Mouse (Mus musculus) kidney, adult 2 months (tissue): ENCODE data around the gene Raly.

Source experiments
- CTCF ChIP-seq: fragments of 200-500 bp; conservative IDR thresholded peaks from 2 replicates; pipeline ENCODE4 v1.5.1; 2011; ENCODE audit warnings: low read depth, mild to moderate bottlenecking, control low read depth, low read length, moderate library complexity, mixed read lengths; ENCODE audit not compliant: insufficient read depth, insufficient read length
- POLR2A ChIP-seq: fragments of 200-500 bp; IDR thresholded peaks from one replicate; pipeline ENCODE4 v1.6.1; 2011; ENCODE audit warnings: low read depth, low read length, control low read depth

GRCm38 (mm10) chr2:154758454-154758853 is 32.4 kb upstream of the Raly start:
- TF ChIP-seq CTCF (no peak), POLR2A (no peak)
